Mouse (Mus musculus) spleen, postnatal 36 days (tissue): ENCODE measurements around the gene Gng4.

ENCODE experiments used
- DNase-seq, 2 experiments: peaks; one replicate each; pipeline ENCODE4 v3.0.0; 2022; ENCODE audit warnings: low spot score in 2 of 2, mixed read lengths in 1 of 2

Gene Gng4

GRCm38 (mm10) chr13:13818696-13819095, 34.8 kb downstream of the Gng4 start:
- DNase-seq = no peak

GRCm38 (mm10) chr13:13820234-13821123, 36.6 kb downstream of the Gng4 start:
- DNase-seq = no peak

DNA sequence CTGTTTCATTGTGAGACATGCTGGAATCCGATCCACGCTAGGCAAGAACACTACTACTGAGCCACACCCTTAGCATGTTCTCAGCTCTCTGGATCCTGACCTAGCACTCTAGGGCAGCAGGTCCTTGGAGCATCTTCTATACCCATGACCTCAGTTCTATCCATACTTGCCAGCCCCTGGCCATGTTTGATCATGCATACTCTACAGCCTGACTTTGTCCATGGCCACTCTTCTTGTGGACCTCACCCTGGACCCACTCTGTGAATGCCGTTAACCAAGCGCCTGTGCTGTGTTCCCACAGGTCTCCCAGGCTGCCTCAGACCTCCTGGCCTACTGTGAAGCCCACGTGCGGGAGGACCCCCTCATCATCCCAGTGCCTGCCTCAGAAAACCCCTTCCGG, 41.1 kb downstream of the Gng4 start:
- no peak for DNase-seq

- no peak for DNase-seq
These were observed 42.7 kb downstream of the Gng4 start for GRCm38 (mm10) chr13:13826533-13826932.

GRCm38 (mm10) chr13:13828125-13828524, 44.3 kb downstream of the Gng4 start:
- DNase-seq = no peak

- DNase-seq = no peak
These were observed 46.7 kb downstream of the Gng4 start for GRCm38 (mm10) chr13:13830469-13831074.

DNA sequence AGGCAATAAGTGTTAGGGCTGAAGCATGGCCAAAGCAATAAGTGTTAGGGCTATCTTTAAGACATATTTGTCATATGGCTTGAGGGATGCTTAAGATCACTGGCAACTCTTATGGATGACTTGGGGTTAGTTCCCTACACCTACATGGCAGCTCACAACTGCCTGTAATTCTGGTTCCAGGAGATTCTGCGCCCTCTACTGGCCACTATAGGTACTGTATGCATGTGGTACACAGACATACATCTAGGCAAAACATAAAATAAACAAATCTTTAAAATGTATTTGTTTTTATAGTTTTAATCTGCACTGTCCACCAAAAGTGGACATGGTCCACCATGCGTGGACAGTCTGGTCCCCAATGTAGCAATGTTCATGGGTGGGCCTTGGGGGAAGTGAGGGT, 51.3 kb downstream of the Gng4 start:
- peak in 1 of 2 experiments; percentile 6 for DNase-seq

DNA sequence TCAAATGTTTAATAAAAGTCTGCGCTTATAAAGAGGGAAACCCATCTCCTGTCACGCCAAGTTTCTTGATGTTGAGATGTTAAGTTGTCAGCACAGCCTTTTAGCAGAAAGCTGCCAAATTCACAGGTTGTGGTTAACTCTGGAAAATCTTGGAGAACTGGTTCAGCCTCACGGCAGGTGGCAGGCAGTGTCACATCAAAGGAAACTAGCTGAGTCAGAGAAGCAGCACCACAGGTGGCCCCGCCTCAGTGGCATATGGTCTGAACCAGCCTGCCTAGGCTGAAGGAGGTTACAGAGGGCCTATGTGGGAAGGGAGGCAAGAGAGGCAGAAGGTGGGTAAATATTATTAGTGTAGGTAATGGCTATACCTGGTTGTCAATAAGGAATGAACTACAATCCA, 61.2 kb downstream of the Gng4 start:
- DNase-seq = no peak

- DNase-seq = no peak
These were observed 63.3 kb downstream of the Gng4 start for GRCm38 (mm10) chr13:13847075-13847599.

- no peak for DNase-seq
These were observed 73.3 kb downstream of the Gng4 start for GRCm38 (mm10) chr13:13857190-13857589.

GRCm38 (mm10) chr13:13862346-13862745, 78.5 kb downstream of the Gng4 start:
- no peak for DNase-seq

DNA sequence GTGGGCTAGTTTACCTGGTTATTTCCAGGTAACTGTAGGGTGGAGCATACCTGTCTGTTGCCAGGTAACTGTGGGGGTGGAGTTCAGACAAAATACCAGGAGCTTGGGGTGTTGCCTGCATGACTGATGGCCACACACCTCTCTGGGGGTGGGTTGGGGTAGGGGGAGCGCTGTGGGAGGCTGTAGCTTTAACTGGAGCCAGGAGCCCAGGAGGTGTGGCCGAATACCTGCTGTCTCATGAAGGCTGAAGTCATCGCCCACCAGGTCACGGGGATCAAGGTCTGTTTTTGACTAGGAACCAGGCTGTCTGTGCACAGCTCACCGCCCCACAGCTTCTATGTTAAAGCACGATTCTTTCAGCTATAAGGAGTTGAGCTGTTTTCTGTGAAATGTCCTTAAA, 79.1 kb downstream of the Gng4 start:
- no peak for DNase-seq

DNA sequence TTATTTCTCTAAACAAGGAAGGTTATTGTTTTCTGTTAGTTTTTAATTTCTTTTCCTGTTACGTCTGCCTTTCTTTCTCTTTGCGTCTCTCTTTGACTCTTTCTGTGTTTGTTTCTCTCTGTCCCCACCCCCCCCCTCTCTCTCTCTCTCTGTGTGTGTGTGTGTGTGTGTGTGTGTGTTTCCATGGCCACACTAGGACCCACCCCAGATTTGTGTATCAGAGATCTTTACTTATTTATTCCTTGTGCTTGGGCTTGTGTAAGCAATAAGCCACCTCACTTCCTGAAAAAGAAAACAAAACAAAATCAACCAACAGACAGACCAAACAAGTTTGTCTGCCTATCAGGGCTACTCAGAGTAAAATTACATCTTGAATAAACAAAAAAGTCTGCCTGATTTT, 82.5 kb downstream of the Gng4 start:
- DNase-seq = no peak

- DNase-seq = no peak
These were observed 83.4 kb downstream of the Gng4 start for GRCm38 (mm10) chr13:13867078-13867759.

DNA sequence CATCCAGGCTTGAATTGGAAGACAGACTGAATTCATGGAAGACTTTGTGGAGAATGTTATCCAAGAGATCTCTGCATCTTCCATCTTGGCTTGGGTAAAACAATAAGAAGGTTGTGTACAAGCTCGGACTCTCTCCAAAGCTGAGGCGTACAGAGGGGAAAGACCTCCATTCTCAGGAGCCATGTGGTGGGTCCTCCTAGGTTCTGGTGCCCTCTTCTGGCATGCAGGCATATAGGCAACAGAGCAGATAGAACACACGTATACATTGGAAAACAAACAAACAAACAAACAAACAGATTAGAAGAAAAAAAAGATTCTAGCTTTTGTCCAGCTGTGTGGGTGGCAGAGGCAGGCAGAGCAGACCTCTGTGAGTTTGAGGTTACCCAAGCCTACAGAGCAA, 84.1 kb downstream of the Gng4 start:
- no peak for DNase-seq
